ENCODE assay signal across 8 mouse cellular contexts in genomic region chr6:83326394-83326736, GRCm38 (mm10). TPM values are rescaled to one million over a fixed set of nuclear protein-coding genes. Genes with fewer than 3 reads are reported as not detected.
DNase-seq lines count a peak whose midpoint lies in the region; ATAC-seq and TF ChIP-seq lines count a peak whose summit lies in the region.

No protein-coding gene starts in this region.

- peaks cover 3% of the 10 kb centered on the region; the same call in 1 of the 2 replicates for H3K36me3 ChIP-seq in lung, postnatal 0 days (ENCODE audit: insufficient read depth, low read length)
- peaks cover 18% of the 10 kb centered on the region for H3K36me3 ChIP-seq in limb, embryonic 12.5 days
- peaks cover 20% of the 10 kb centered on the region for H3K36me3 ChIP-seq in small intestine, adult 2 months (ENCODE audit: control insufficient read depth, insufficient read depth, low read length)

- peak overlapping the region; percentile 59 for H3K9ac ChIP-seq in lung, postnatal 0 days (replicated peaks; ENCODE audit: low read depth)
- H3K9ac ChIP-seq in limb, embryonic 12.5 days (replicated peaks): peak overlapping the region; percentile 94

- WGBS in lung, postnatal 0 days: 2% methylated on average over 6 of the region's 6 CpGs
- WGBS in limb, embryonic 12.5 days: 8% methylated on average over 6 of the region's 6 CpGs
- WGBS in small intestine, adult 2 months: under 1% methylated on average over 6 of the region's 6 CpGs

- DNase-seq in lung, postnatal 0 days (ENCODE audit: low spot score): no peak
- DNase-seq in lung, postnatal 10 days: no peak
- no peak for DNase-seq in right cerebral cortex, postnatal 4 days
- no peak for DNase-seq in layer of hippocampus, adult 8-10 months (ENCODE audit: low spot score in 2 of 2)
- no peak for DNase-seq in embryo, embryonic 11 days

- H3K4me1 ChIP-seq in lung, postnatal 0 days (ENCODE audit: insufficient read depth, low read depth, low read length): peaks cover 9% of the 10 kb centered on the region; the same call in 1 of the 2 replicates
- H3K4me1 ChIP-seq in limb, embryonic 12.5 days (replicated peaks): peaks cover 15% of the 10 kb centered on the region
- H3K4me1 ChIP-seq in small intestine, adult 2 months (ENCODE audit: control insufficient read depth, insufficient read depth, insufficient read length, low read length): peaks cover 2% of the 10 kb centered on the region; the same call in 1 of the 2 replicates

- no peaks in the 10 kb centered on the region for H3K9me3 ChIP-seq in lung, postnatal 0 days (ENCODE audit: low read length)
- no peaks in the 10 kb centered on the region for H3K9me3 ChIP-seq in limb, embryonic 12.5 days

- no peak for TF ChIP-seq CTCF in lung, postnatal 0 days (IDR thresholded peaks at IDR 0.05)
- TF ChIP-seq CTCF in small intestine, adult 2 months (IDR thresholded peaks at IDR 0.05; ENCODE audit: extremely low read depth, insufficient read length, insufficient replicate concordance, low read depth, low read length): no peak

- peak overlapping the region; percentile 93 for H3K27ac ChIP-seq in lung, postnatal 0 days (ENCODE audit: low read length)
- H3K27ac ChIP-seq in limb, embryonic 12.5 days: peak overlapping the region; percentile 95
- H3K27ac ChIP-seq in small intestine, adult 2 months (ENCODE audit: insufficient read depth, low read depth, low read length): peak overlapping the region; percentile 30; the same call in 1 of the 2 replicates

- no peak for TF ChIP-seq EP300 in lung, postnatal 0 days (IDR thresholded peaks at IDR 0.05)

- ATAC-seq in lung, postnatal 0 days: no peak; the same call in 1 of the 2 replicates
- peak; percentile 37; the same call in 1 of the 2 replicates for ATAC-seq in erythroid progenitor cell, adult 5-6 weeks (replicated peaks; ENCODE audit: low FRiP score, poor library complexity, severe bottlenecking)
- peak; percentile 29; the same call in 1 of the 2 replicates for ATAC-seq in limb, embryonic 12.5 days (ENCODE audit: insufficient number of reproducible peaks, insufficient read depth, low FRiP score, low TSS enrichment, low read depth)

- H3K27me3 ChIP-seq in lung, postnatal 0 days (replicated peaks; ENCODE audit: insufficient read depth, low read length): no peaks in the 10 kb centered on the region
- H3K27me3 ChIP-seq in limb, embryonic 12.5 days: no peaks in the 10 kb centered on the region; the same call in 1 of the 2 replicates
- no peaks in the 10 kb centered on the region for H3K27me3 ChIP-seq in small intestine, adult 2 months (ENCODE audit: control insufficient read depth, insufficient read depth, low read length)

- peak overlapping the region; percentile 77 for H3K4me3 ChIP-seq in lung, postnatal 0 days (ENCODE audit: low read depth, low read length)
- H3K4me3 ChIP-seq in limb, embryonic 12.5 days (replicated peaks): peak overlapping the region; percentile 92
- H3K4me3 ChIP-seq in small intestine, adult 2 months (ENCODE audit: low read depth, low read length): peak overlapping the region; percentile 87

- peak overlapping the region; percentile 68 for H3K4me2 ChIP-seq in lung, postnatal 0 days (replicated peaks; ENCODE audit: low read depth, low read length)
- H3K4me2 ChIP-seq in limb, embryonic 12.5 days: peak overlapping the region; percentile 63

- no peak for TF ChIP-seq POLR2A in small intestine, adult 2 months (IDR thresholded peaks at IDR 0.05; ENCODE audit: low read depth, low read length)

RNA-seq across cellular contexts. Expression of gene Mob1a, which starts 0.5 kb away (rescaled TPM):
- 41.3 and 47.6 TPM in 2 replicates for polyA plus RNA-seq in lung, postnatal 0 days (2015; fragmentation: Nextera tagmentation; extraction: Ambion mirVana)
- 94.3 and 94.8 TPM in 2 replicates for total RNA-seq in erythroid progenitor cell, adult 5-6 weeks (2015; ENCODE audit: low replicate concordance)
- 88.7 and 102 TPM in 2 replicates for total RNA-seq in erythroid progenitor cell, adult 5-6 weeks (2017; ENCODE audit: low replicate concordance)
- 65.4 and 68.7 TPM in 2 replicates for polyA plus RNA-seq in limb, embryonic 12.5 days (2016; fragmentation: Nextera tagmentation; extraction: Ambion mirVana)
- polyA plus RNA-seq in small intestine, adult 2 months (2012; rRNA removed): 4.1 and 19.5 TPM in 2 replicates
- 10 to 100 TPM; 20.5 to 31.0 (median 26.1) TPM for total RNA-seq in layer of hippocampus, adult 8-10 months (2022)

RNA-seq across cellular contexts. Expression of gene Mthfd2, which starts 0.7 kb away (rescaled TPM):
- 6.3 and 7.8 TPM in 2 replicates for polyA plus RNA-seq in lung, postnatal 0 days (2015; fragmentation: Nextera tagmentation; extraction: Ambion mirVana)
- total RNA-seq in erythroid progenitor cell, adult 5-6 weeks (2015; ENCODE audit: low replicate concordance): 34.8 and 56.6 TPM in 2 replicates
- 37.2 and 37.9 TPM in 2 replicates for total RNA-seq in erythroid progenitor cell, adult 5-6 weeks (2017; ENCODE audit: low replicate concordance)
- 43.2 and 47.1 TPM in 2 replicates for polyA plus RNA-seq in limb, embryonic 12.5 days (2016; fragmentation: Nextera tagmentation; extraction: Ambion mirVana)
- polyA plus RNA-seq in small intestine, adult 2 months (2012; rRNA removed): 2.8 and 3.3 TPM in 2 replicates
- total RNA-seq in layer of hippocampus, adult 8-10 months (2022): 10 to 100 TPM in 1 of 4 experiments, 1 to 10 TPM in 3; 5.7 to 10.6 (median 9.5) TPM

RNA-seq across cellular contexts. Expression of gene Bola3, which starts 22.6 kb away (rescaled TPM):
- 101 and 120 TPM in 2 replicates for polyA plus RNA-seq in lung, postnatal 0 days (2015; fragmentation: Nextera tagmentation; extraction: Ambion mirVana)
- 187 and 245 TPM in 2 replicates for total RNA-seq in erythroid progenitor cell, adult 5-6 weeks (2015; ENCODE audit: low replicate concordance)
- total RNA-seq in erythroid progenitor cell, adult 5-6 weeks (2017; ENCODE audit: low replicate concordance): 109 and 149 TPM in 2 replicates
- polyA plus RNA-seq in limb, embryonic 12.5 days (2016; fragmentation: Nextera tagmentation; extraction: Ambion mirVana): 140 TPM in 2 replicates
- 4.4 and 7.3 TPM in 2 replicates for polyA plus RNA-seq in small intestine, adult 2 months (2012; rRNA removed)
- 10 to 100 TPM; 33.5 to 55.4 (median 42.2) TPM for total RNA-seq in layer of hippocampus, adult 8-10 months (2022)

Comparison
In these comparisons a context has a peak if more than half of its experiments do, and no peak if none do; other contexts are left out.
1. H3K27ac ChIP-seq: peak in every context shown above with its lines; median percentile 95 in limb, embryonic 12.5 days; 93 in lung, postnatal 0 days; 30 in small intestine, adult 2 months.
2. RNA of gene Bola3, which starts 22.6 kb away (polyA plus RNA-seq): 140 TPM in limb, embryonic 12.5 days and 101 to 120 TPM in lung, postnatal 0 days; 4.4 to 7.3 TPM in small intestine, adult 2 months; every median in the first group is over 10 times any median in the second.
3. Peak in every context shown above with its lines, with median percentiles within 50 percentile points of each other: H3K4me3 ChIP-seq.